Mouse (Mus musculus) thymus, postnatal 36 days (tissue): ENCODE data around the gene Nek3.
"Not testable (repeated sequence)": the region's sequence is repeated elsewhere in the genome, so short reads cannot be mapped to it uniquely, and the experiment has no call there.

Source experiments
- DNase-seq, 2 experiments: peaks; one replicate each; pipeline ENCODE4 v3.0.0; 2022; ENCODE audit warnings: mixed read lengths in 2 of 2

Nek3 gene

DNA sequence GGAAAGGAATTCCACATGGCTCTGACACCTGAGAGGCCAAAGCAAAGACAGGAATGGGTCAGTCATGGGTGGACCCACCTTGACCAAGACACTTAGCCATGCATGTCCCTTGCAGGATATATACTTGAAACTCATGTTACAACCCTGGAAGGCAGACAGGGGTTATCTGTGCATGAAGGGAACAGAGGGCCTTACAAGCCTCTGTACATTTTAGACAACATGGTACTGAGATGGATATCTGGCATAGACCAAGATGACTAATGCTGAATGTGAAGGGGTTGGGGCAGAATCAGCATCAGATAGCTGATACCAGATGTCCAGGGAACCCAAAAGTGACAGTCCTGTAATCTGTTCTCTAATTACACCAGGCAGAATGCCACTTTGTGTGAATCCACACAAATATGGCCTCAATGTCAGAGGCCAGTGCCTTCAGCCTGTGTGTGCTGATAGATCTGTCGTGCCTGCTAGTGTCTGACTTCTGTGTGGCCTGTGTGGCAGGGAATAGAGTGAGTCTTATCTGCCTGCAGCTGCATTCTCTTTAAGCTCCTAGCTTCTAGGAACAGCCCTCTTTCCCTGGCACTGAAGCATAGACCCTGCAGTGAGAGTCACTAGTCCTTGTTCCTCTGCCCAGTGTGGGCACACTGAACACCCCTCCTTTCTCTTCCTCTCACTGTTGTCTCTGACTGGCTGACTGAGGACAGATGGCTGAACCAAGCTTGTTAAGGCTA lies 22.3 kb downstream of the Nek3 start:
- no peak for DNase-seq

DNA sequence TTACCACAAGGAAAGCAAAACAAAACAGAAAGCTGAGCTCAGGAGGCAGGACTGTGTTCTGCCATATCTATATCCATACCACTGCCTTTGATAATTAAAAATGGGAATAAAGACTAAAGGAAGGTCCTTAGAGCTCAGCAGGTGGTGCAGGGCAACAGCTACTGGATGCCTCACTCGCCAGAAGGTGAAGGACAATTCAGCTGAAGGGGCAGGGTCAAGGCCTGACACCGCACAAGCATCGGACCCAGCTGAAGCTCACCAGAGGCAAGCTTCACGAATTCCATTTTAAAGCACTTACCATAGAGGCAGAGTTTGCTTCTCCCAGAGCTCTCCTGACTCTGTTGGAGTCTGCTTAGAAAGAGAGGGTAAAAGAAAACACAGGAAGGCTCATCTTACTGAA lies 23.6 kb downstream of the Nek3 start:
- no peak for DNase-seq

DNA sequence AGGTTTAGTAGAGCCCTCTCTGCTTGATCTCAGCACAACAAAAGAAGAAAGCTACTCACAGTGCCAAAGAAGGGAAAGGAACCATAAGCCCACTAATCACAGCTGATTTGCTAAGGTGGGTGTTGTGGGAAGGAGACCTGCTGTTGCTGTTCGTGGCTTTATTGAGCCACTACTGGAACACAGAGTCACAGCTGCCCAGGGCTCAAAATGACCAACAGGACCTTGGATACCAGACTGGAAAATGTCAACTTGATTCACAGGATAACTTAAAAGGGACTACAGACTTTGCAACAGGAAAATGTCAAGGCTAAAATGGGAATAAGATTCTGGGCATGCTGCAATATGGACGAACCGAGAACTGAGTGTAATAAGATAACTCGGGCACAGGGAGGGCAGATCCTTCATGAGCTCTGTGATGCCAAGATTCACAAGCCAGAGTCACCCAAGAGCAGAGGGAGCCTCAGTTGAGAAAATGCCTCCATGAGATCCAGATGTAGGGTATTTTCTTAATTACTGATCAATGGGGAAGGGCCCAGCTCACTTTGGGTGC lies 24.3 kb downstream of the Nek3 start:
- no peak for DNase-seq

DNA sequence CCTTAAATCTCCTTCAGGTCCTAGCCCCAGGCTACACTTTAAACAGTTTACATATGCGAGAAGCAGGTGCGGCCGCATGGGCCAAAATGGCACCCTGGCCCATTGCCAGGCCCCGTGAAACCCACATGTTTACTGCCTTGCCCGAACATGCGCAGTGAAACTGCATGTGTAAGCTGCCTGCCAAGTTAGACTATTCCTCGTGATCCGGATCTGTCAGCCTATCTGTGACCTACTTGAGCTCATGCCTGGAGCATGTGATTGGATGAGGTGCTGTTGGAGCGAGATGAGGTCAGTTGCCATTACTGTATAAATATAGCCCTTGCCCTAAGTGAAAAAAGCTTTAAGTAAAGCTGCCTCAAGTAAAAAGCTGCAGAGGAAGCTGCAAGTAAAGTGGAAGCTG lies 29.8 kb downstream of the Nek3 start:
- DNase-seq: not testable (repeated sequence)

DNA sequence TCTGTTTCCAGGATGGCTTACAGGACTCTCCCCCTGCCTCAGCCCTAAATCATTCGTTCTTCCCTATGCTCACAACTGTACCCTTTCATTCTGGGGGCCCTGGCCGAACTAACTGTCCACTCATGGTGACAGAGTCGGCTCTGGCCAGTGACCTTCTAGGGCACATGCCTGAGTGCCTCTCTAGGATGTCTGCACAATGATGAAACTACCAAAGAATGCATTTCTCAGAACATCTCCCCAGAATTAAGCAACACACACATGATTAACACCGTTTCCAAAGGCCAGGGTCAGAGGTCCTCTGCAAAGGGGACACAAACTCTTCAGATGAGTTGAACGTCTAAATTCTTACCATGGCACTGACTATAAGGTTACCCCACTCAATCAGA lies 31.5 kb downstream of the Nek3 start:
- no peak for DNase-seq

DNA sequence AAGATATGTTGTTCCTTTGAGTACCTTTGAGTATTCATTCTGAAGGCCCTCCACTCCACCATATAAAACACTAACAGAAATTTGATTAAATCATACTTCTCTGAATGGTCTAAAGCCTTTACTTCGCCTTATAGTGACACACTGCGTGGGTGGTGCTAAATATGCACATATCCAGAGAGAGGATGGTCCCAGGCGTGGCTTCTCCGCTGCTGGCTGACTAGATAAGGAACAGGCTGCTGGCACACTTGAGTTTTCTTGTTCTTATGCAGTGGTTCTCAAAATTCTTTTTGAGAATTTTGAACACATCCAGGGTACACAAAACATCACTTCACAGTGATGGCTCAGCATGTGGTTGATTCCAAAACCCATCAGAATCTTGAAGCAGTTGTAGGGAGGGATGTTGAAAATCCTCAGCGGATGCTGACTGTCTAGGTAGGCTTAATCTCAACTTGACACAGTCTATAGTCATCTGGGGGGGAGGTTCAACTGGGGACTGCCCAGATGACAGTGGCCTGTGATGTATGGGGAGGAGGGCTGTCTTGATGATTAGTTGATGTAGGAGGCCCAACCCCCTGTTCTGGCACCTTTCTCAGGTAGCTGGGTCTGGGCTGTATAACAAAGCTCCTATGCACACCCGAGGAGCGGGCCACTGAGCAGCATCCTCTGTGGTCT lies 32.0 kb downstream of the Nek3 start:
- no peak for DNase-seq

DNA sequence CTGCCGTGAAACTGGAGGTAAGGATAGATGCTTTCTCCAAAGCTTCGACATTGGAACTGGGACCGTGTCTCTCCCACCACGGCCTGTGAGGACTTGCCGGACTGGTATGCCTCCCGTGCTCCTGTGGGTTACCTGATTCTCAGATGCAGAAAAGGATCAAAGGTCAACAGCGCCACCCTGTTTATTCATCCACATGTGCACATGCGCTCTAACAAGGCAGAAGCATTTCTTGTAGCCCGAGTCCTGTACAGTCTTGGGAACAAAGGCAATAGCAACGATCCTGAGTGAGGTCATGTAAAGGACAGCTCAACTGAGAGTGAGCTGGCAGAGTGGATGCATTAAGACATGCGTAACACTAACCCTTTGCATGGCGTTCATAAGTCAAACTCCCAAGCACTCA lies 34.2 kb downstream of the Nek3 start:
- DNase-seq: no peak

DNA sequence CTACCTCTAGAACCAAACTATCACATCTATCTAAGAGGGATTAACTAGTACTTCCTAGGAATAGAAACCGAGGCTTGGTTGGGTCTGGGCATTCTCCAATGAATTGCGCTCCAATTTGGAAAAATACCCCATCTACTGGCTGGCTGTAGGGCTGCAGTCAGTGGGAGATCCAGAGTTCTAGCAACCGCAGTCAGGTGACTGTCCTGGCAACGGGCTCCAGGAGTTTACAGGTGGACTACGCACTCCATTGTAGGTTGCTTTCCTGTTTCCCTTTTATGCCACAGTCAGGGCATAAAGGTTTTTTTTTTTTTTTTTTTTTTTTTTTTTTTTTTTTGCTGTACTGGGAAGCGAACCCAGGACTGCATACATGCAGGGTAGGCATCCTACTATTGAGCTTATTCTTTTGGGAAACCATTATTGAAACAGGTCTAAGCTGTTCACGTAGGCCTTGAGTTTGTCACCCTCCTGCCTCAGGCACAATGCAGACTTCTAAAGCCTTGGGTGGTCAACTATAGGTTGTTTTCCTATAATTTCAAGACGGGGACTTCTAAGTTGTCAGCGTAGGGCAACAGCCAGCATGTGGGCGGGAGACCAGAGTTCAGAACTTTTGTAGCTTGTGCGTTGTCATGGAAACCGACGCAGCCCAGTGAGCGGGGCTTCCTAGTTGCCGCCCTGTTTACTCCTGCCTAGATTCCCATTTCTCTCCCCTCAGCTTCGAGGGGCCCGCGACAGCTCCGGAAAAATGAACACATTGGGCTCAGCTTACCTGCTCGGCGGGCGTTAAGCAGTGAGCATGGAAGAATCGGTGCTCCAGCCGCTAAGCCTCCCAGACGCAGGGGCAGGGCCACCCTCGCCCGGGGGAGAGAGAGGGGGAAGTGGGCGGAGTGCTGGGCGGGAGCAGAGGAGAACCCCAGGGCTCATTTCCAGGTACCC lies 41.7 kb downstream of the Nek3 start, which contains the start of gene Nek5:
Gene Nek5, minus strand, starts transcription at position 834 of the 933 bp plus-strand sequence.
- DNase-seq: peak; percentile 31 to 35

DNA sequence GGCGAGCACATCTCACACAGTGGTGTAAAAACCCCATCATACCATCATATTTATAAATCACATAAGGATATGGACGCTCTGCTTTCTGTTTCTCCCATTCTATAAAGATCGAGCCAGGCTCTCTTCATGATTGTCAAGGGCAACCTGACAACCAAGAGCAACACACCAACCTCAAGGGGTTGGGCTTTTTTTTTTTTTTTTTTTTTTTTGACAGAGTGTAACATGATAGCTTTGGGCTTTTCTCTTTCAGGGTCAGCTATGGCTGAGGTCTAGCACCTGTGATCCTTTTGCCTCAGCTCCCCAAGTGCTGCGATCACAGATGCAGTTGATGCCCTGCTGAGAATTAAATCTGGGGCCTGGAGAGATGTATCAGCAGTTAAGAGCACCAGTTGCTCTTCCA lies 59.2 kb downstream of the Nek3 start:
- DNase-seq: no peak

DNA sequence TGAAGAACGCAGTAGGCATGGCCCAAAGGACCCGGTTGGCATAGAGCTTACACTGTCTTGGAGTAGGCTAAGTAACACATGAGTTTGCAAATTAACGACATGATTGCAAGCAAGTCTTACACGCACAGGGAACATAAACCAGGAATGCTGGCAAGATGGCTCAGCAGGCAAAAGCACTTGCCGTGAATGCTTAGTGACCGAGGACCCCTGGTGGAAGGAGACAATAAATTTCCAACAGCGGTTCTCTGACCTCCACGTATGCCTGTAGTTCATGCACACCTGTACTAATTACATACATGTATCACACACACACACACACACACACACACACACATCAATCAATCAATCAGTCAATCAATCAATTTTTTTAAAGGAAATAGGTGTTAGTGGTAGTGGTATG lies 74.7 kb downstream of the Nek3 start:
- no peak for DNase-seq

DNA sequence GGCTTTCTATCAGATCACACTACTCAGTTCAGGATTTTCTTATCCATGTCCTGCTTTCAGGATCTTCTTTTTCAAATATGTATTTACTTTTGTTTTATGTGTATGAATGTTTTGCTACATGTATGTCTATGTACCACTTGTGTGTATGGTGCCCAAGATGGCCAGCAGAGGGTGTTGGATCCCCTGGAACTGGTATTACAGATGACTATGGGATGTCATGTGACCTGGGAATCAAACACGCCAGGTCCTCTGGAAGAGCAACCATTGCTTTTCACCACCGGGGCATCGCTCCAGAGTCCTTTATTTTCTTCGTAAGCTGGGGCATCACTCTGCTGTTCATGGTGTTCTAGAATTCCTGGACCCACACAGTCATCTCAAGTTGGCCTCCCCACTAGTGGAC lies 77.0 kb downstream of the Nek3 start:
- no peak for DNase-seq

DNA sequence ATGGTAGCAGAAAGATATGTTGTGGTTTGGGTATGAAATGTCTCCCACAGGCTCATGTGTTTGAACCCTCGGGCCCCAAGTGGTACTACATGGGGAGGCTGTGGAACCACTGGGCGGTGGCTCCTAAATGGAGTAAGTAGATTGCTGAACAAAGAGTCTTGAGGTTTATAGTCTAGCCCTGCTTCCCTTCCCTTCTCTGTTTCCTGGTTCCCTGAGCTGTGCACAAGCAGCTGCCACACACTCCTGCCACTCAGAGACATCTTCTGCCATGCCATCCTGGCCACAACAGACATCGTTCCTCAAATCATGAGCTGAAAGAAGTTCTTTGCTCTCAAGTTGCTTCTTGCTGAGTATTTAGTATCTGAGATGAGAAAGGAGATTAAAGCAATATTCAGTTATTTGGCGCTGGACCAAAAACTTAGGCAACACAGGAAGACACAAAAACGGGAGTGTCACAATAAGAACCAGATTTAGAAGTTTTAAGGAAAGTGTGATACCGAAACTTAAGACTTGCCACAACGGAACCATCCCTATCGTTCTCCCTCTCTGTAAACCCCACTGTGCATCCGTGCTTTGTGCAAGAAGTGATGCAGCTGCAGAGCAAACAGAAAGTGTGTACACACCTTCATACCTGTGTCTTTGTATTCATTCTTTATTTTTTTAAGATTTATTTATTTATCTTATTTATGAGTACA lies 86.8 kb downstream of the Nek3 start:
- DNase-seq: no peak
